Mouse (Mus musculus) forebrain, embryonic 16.5 days (tissue): ENCODE data around the gene Ywhae. TPM values are rescaled to one million over a fixed set of nuclear protein-coding genes. Genes with fewer than 3 reads are reported as not detected.
"Not testable (repeated sequence)": the region's sequence is repeated elsewhere in the genome, so short reads cannot be mapped to it uniquely, and the experiment has no call there.

Source experiments
- ATAC-seq: fragments of 200-750 bp; cut with Nextera tagmentation; 2 replicates; pipeline ENCODE4 v1.8.0; 2017; ENCODE audit warnings: mild to moderate bottlenecking, moderate library complexity
- H3K27ac ChIP-seq: fragments of 300-500 bp; sonication (generic); 2 replicates; pipeline ENCODE4 v1.5.1; 2014; ENCODE audit warnings: low read length, control low read depth
- H3K27me3 ChIP-seq: fragments of 300-500 bp; sonication (generic); replicated peaks from 2 replicates; pipeline ENCODE4 v1.6.1; 2014; ENCODE audit warnings: low read length; ENCODE audit not compliant: control insufficient read depth, insufficient read depth
- H3K36me3 ChIP-seq: fragments of 300-500 bp; sonication (generic); 2 replicates; pipeline ENCODE4 v1.6.1; 2014; ENCODE audit not compliant: control insufficient read depth, insufficient read depth
- H3K4me1 ChIP-seq: fragments of 300-500 bp; sonication (generic); replicated peaks from 2 replicates; pipeline ENCODE4 v1.6.1; 2014; ENCODE audit warnings: low read length; ENCODE audit not compliant: control insufficient read depth, insufficient read depth
- H3K4me2 ChIP-seq: fragments of 300-500 bp; sonication (generic); 2 replicates; pipeline ENCODE4 v1.6.1; 2014; ENCODE audit warnings: mild to moderate bottlenecking, low read length, control low read depth
- H3K4me3 ChIP-seq: fragments of 300-500 bp; sonication (generic); replicated peaks from 2 replicates; pipeline ENCODE4 v1.5.1; 2014; ENCODE audit warnings: mild to moderate bottlenecking, low read length, control low read depth
- H3K9ac ChIP-seq: fragments of 300-500 bp; sonication (generic); replicated peaks from 2 replicates; pipeline ENCODE4 v1.6.1; 2014; ENCODE audit warnings: low read depth, low read length, control low read depth
- H3K9me3 ChIP-seq: fragments of 300-500 bp; sonication (generic); 2 replicates; pipeline ENCODE4 v1.6.1; 2016; ENCODE audit warnings: low read length; ENCODE audit not compliant: control insufficient read depth
- WGBS: fragments of 180-500 bp; shearing (Covaris S2); extraction: QIAGEN DNeasy Blood & Tissue Kit; methylation state at CpG from one replicate; pipeline ENCODE4 v1.1.7; 2014; 5-methylcytosine and 5-hydroxymethylcytosine counted together
- polyA plus RNA-seq: library from polyadenylated mRNA; unstranded; fragments of >200 nt; fragmentation: Nextera tagmentation; extraction: Ambion mirVana; gene quantifications from 2 replicates; pipeline ENCODE4 v1.2.1, GENCODE M21; 2015

Gene Ywhae
- polyA plus RNA-seq, 1 experiment from 2014 or later = 1,407 TPM

DNA sequence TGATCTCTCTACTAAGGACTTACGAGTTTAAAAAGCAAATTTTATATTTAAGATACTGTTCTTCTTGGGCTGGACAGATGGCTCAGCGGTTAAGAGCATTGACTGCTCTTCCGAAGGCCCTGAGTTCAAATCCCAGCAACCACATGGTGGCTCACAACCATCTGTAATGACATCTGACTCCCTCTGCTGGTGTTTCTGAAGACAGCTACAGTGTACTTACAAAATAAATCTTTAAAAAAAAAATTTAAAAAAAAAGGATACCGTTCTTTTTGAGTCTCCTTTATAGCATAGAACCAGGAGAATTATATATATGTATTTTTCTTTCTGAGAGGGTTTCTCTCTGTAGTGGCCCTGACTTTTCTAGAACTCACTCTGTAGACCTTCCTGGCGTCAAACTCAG is 32.1 kb upstream of the Ywhae start:
- H3K9me3 ChIP-seq = no peaks in the 10 kb centered on the region
- no peak overlapping the region for H3K27ac ChIP-seq
- peaks cover 16% of the 10 kb centered on the region; the same call in 1 of the 2 replicates for H3K36me3 ChIP-seq
- ATAC-seq = no peak
- no peak overlapping the region for H3K9ac ChIP-seq
- no peaks in the 10 kb centered on the region for H3K4me1 ChIP-seq
- H3K4me3 ChIP-seq = no peak overlapping the region
- 94% methylated on average over 5 of the region's 5 CpGs for WGBS
- no peaks in the 10 kb centered on the region for H3K27me3 ChIP-seq
- H3K4me2 ChIP-seq = no peak overlapping the region

DNA sequence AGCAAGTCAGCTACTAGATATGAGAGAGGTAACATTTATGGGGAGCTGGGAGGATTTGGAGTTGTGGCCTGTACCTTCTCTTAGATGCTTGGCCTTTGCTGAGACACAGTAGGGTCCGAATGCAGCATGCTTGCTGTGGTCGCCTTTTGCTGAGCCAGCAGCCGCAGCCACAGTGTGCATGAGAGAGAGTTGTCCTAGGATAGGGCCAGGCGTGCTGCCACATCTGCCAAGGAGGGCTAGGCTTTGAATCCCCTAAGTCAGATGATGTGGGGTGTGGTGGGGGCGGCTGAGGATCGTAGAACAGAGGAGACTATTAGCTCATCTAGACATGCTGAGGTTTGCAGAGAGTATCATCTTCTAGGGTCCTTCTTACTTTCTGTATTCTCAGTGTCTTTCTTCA is 29.9 kb upstream of the Ywhae start:
- H3K4me2 ChIP-seq = no peak overlapping the region
- no peaks in the 10 kb centered on the region for H3K4me1 ChIP-seq
- no peaks in the 10 kb centered on the region for H3K27me3 ChIP-seq
- ATAC-seq = no peak
- peaks cover 12% of the 10 kb centered on the region; the same call in 1 of the 2 replicates for H3K36me3 ChIP-seq
- no peak overlapping the region for H3K4me3 ChIP-seq
- no peaks in the 10 kb centered on the region for H3K9me3 ChIP-seq
- 95% methylated on average over 6 of the region's 6 CpGs for WGBS
- H3K9ac ChIP-seq = no peak overlapping the region
- no peak overlapping the region for H3K27ac ChIP-seq

DNA sequence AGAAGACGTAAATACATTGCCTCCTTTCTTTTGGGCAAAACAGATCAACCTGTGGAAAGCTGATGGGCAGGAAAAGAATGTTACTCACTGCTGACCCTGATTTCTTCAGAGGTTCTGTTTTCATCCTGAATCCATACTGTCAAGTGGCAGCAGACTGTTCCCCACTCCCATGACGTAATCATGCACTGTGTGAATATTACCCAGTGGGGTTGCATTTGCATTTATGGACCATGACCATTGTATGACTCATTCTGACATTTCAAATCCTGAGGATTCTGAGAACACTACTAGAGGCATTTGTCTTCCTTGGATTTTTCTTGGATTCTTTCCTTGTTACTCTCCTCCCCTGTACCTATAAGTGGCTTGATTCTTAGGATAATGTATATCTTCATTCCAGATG is 28.9 kb upstream of the Ywhae start:
- 93% methylated on average over 2 of the region's 2 CpGs for WGBS
- no peak overlapping the region for H3K9ac ChIP-seq
- ATAC-seq = no peak
- no peak overlapping the region for H3K27ac ChIP-seq
- no peak overlapping the region for H3K4me2 ChIP-seq
- peaks cover 5% of the 10 kb centered on the region; the same call in 1 of the 2 replicates for H3K36me3 ChIP-seq
- no peaks in the 10 kb centered on the region for H3K9me3 ChIP-seq
- H3K27me3 ChIP-seq = no peaks in the 10 kb centered on the region
- H3K4me1 ChIP-seq = no peaks in the 10 kb centered on the region
- no peak overlapping the region for H3K4me3 ChIP-seq

DNA sequence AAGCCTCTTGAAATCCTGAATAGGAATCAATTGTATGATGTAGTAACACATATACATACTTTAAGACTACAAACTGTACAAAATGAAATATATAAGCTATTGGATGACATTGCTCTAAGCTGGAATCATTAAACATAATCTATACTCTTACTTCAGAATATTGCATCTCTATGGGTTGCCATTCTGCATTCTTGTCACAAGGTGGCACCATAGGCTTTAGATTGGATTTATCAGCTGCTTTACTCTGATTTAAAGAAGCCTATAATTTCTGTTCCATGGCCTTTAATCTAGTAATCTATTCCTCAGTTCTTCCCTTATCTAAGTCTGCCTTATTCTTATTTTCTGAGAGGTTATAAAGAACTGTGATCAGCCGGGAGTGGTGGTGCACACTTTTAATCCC is 18.7 kb upstream of the Ywhae start:
- Histone ChIP-seq H3K4me2 (no peak overlapping the region), H3K9me3 (no peaks in the 10 kb centered on the region), H3K27ac (no peak overlapping the region), H3K27me3 (no peaks in the 10 kb centered on the region), H3K36me3 (no peaks in the 10 kb centered on the region), H3K4me1 (no peaks in the 10 kb centered on the region), H3K4me3 (no peak overlapping the region), H3K9ac (no peak overlapping the region)
- WGBS = 97% methylated on average over 1 of the region's 1 CpGs
- ATAC-seq = no peak

DNA sequence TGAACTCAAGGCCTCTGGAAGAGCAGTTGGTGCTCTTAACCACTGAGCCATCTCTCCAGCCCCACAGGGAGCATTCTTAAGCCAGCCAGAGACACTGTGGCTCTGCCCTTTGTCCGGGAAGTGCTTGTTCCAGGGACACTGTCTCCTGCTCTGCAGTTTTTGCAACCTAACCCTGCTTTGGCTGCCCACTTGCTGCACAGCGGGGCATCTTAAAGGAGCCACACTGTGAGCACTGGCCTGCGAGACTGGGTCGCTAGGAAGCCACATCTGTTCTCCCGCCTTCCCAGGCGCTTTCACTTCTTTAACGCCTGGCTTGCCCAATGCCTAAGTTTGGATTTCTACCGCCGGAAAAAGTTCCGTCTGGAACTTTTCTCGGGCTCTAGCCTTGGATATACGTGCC is 17.1 kb upstream of the Ywhae start:
- no peak overlapping the region for H3K9ac ChIP-seq
- no peak for ATAC-seq
- 20% methylated on average over 12 of the region's 12 CpGs for WGBS

DNA sequence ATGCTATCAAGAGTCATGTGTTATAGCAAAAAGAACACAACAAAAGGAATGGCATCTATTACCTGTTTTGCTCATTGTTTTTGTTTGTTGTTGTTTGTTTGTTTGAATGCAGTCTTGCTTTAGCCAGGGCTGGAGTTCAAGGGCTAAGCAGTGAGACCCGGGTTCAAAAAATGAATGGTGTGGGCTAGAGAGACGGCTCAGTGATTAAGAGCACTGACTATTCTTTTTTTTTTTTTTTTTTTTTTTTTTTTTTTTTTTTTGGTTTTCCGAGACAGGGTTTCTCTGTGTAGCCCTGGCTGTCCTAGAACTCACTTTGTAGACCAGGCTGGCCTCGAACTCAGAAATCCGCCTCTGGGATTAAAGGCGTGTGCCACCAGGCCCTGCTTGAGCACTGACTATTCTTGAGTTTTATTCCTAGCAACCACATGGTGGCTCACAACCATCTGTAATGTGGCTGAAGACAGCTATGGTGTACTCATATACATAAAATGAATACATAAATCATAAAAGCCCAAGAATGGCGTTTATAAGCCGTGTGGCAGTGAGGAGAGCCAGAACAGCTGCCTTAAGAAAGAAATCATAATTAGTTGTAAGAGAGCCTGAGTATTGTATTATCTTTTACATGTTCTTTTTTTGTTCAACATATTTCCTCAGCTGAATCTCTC is 15.9 kb upstream of the Ywhae start:
- Histone ChIP-seq H3K4me2 (no peak overlapping the region), H3K9ac (no peak overlapping the region), H3K27ac (no peak overlapping the region), H3K36me3 (no peaks in the 10 kb centered on the region), H3K27me3 (no peaks in the 10 kb centered on the region), H3K9me3 (no peaks in the 10 kb centered on the region; the same call in 1 of the 2 replicates), H3K4me3 (no peak overlapping the region), H3K4me1 (no peaks in the 10 kb centered on the region)
- 90% methylated on average over 8 of the region's 8 CpGs for WGBS
- no peak for ATAC-seq

More for the DNA sequence above, 17.1 kb upstream of the Ywhae start:
- no peaks in the 10 kb centered on the region for H3K4me1 ChIP-seq
- no peaks in the 10 kb centered on the region for H3K36me3 ChIP-seq
- H3K27ac ChIP-seq = no peak overlapping the region
- no peaks in the 10 kb centered on the region for H3K9me3 ChIP-seq
- H3K27me3 ChIP-seq = no peaks in the 10 kb centered on the region
- no peak overlapping the region for H3K4me2 ChIP-seq
- no peak overlapping the region for H3K4me3 ChIP-seq

DNA sequence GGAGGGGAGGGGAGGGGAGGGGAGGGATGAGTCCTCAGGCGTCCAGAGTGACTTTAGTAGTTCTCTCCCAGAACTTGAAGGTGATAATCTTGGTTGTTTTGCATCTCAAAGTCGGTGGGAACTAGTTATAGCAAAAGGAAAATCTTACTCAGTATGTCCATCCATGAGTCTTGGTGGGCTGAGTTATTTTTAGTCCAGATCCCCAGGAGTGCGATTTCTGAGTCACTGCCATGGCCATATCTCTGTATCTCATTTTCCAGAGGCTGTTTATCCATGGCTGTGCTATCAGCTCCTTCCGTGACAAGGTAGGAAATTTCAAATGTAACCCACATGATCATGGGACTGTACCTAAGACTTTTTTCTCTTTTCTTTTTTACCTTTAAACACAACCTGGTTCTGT is 10.3 kb upstream of the Ywhae start:
- H3K36me3 ChIP-seq = no peaks in the 10 kb centered on the region
- H3K9me3 ChIP-seq = no peaks in the 10 kb centered on the region; the same call in 1 of the 2 replicates
- no peaks in the 10 kb centered on the region for H3K27me3 ChIP-seq
- H3K4me3 ChIP-seq = no peak overlapping the region
- H3K27ac ChIP-seq = no peak overlapping the region
- WGBS = 61% methylated on average over 4 of the region's 4 CpGs
- no peaks in the 10 kb centered on the region for H3K4me1 ChIP-seq
- H3K9ac ChIP-seq = no peak overlapping the region
- no peak overlapping the region for H3K4me2 ChIP-seq
- no peak for ATAC-seq

DNA sequence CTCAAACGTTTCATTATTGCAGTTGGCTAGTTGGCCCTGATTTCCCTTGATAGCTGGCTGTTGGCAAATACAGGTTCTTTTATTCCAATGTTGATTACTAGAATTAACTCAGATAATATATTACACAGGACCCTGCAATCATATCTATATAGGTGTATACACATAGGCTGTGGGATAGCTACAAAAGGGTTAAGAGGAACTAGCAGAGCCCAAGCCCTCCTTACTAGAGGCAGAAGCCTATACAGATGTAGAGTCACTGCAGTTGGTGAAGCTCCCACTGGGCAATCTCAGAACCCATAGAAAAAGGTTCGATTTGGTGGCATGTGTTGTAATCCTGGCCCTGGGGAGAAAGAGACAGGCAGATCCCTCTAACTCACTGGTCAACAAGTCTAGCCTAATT is 5.5 kb upstream of the Ywhae start:
- no peak for ATAC-seq

DNA sequence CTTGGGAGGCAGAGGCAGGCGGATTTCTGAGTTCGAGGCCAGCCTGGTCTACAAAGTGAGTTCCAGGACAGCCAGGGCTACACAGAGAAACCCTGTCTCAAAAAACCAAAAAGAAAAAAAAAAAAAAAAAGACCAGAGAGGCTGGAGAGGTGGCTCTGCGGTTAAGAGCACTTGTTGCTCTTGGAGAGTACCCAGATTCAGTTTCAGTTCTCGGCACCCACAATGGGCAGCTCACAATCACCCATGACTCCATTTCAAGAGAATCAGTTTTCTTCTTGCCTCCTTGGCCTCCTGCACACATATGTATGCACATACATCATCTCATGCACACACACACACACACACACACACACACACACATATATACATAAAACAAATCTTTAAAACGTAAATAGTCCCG is 5.0 kb upstream of the Ywhae start:
- not testable (repeated sequence) for H3K27me3 ChIP-seq, H3K9ac ChIP-seq, ATAC-seq, H3K9me3 ChIP-seq, H3K27ac ChIP-seq, H3K4me3 ChIP-seq, H3K4me2 ChIP-seq, H3K36me3 ChIP-seq
- peaks cover 10% of the 10 kb centered on the region for H3K4me1 ChIP-seq
- 89% methylated on average over 6 of the region's 6 CpGs for WGBS

More for the DNA sequence above, 5.5 kb upstream of the Ywhae start:
- H3K9ac ChIP-seq = no peak overlapping the region
- peaks cover 7% of the 10 kb centered on the region for H3K4me1 ChIP-seq
- no peaks in the 10 kb centered on the region for H3K9me3 ChIP-seq
- WGBS = 76% methylated on average over 2 of the region's 2 CpGs
- H3K4me3 ChIP-seq = no peak overlapping the region
- no peaks in the 10 kb centered on the region for H3K27me3 ChIP-seq
- H3K36me3 ChIP-seq = no peaks in the 10 kb centered on the region
- no peak overlapping the region for H3K4me2 ChIP-seq
- no peak overlapping the region for H3K27ac ChIP-seq
